Mouse (Mus musculus) midbrain, embryonic 13.5 days (tissue): ENCODE data around the gene Chga. TPM values are rescaled to one million over a fixed set of nuclear protein-coding genes. Genes with fewer than 3 reads are reported as not detected.

ENCODE experiments used
- ATAC-seq: fragments of 200-750 bp; cut with Nextera tagmentation; 2 replicates; pipeline ENCODE4 v1.8.0; 2017; ENCODE audit warnings: mild to moderate bottlenecking, moderate TSS enrichment, moderate library complexity
- H3K27ac ChIP-seq: fragments of 300-500 bp; sonication (generic); 2 replicates; pipeline ENCODE4 v1.5.1; 2015; ENCODE audit warnings: inconsistent platforms, mild to moderate bottlenecking, moderate library complexity
- H3K27me3 ChIP-seq: fragments of 300-500 bp; sonication (generic); 2 replicates; pipeline ENCODE4 v1.6.1; 2015; ENCODE audit warnings: mild to moderate bottlenecking, inconsistent platforms
- H3K36me3 ChIP-seq: fragments of 300-500 bp; sonication (generic); 2 replicates; pipeline ENCODE4 v1.6.1; 2015; ENCODE audit warnings: mild to moderate bottlenecking, inconsistent platforms
- H3K4me1 ChIP-seq: fragments of 300-500 bp; sonication (generic); replicated peaks from 2 replicates; pipeline ENCODE4 v1.6.1; 2015; ENCODE audit warnings: inconsistent platforms
- H3K4me2 ChIP-seq: fragments of 300-500 bp; sonication (generic); replicated peaks from 2 replicates; pipeline ENCODE4 v1.6.1; 2015; ENCODE audit warnings: moderate library complexity, mild to moderate bottlenecking, inconsistent platforms
- H3K4me3 ChIP-seq: fragments of 300-500 bp; sonication (generic); replicated peaks from 2 replicates; pipeline ENCODE4 v1.5.1; 2015; ENCODE audit warnings: mild to moderate bottlenecking, inconsistent platforms
- H3K9ac ChIP-seq: fragments of 300-500 bp; sonication (generic); replicated peaks from 2 replicates; pipeline ENCODE4 v1.6.1; 2015; ENCODE audit warnings: mild to moderate bottlenecking, inconsistent platforms
- H3K9me3 ChIP-seq: fragments of 300-500 bp; sonication (generic); 2 replicates; pipeline ENCODE4 v1.6.1; 2016; ENCODE audit warnings: mild to moderate bottlenecking, inconsistent platforms
- WGBS: fragments of 180-500 bp; shearing (Covaris S2); methylation state at CpG from one replicate; pipeline ENCODE4 v1.1.7; 2015; 5-methylcytosine and 5-hydroxymethylcytosine counted together
- polyA plus RNA-seq: library from polyadenylated mRNA; unstranded; fragments of >200 nt; fragmentation: Nextera tagmentation; extraction: Ambion mirVana; gene quantifications from 2 replicates; pipeline ENCODE4 v1.2.1, GENCODE M21; 2015

Chga gene
- polyA plus RNA-seq, 1 experiment from 2014 or later, result 88.9 TPM

DNA sequence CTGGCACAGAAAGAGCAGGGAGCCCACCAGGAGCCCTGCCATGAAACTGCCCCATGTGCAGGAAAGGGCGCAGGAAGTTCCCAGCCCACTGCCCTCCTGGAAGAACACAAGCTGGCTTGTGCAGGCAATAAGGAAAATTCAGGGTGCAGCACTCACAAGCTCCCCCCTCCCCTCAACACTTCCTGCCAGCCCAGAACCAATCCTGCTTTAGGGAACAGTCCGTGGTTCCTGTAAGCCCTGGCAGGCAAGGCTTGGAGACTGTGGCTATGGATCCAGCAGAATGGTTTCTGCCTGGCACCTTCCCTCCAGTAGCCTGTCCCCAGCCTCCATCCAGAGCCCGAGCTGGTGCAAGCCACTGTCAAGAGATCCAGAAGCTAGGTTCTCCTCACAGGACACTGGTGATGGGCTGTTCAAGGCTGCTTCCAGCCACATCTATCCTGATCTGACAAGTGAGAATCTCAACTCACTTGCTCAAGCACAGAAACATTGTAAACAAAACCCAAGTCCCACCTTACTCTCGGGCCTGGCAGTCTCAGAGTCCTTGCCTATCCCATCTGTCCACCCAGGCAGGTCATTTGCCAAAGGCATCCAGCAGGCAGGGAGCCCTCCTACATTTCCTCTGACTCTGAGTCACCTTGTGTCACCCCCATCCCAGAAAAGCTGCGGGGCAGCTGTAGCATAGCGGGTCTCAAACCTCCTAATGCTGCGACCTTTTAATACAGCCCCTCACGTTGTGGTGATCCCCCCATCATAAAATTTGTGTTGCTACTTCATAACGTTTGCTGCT is 47.7 kb downstream of the Chga start:
- no peak for ATAC-seq
- Histone ChIP-seq H3K36me3 (0 out of 2 replicates have a peak, but pooled peaks cover 7% of the 10 kb centered on the region), H3K27ac (0 out of 2 replicates have a peak overlapping the region, but pooled peaks have one; percentile 7), H3K9ac (peak overlapping the region; percentile 20; the same call in 1 of the 2 replicates), H3K4me1 (peaks cover 32% of the 10 kb centered on the region), H3K4me3 (no peak overlapping the region), H3K27me3 (no peaks in the 10 kb centered on the region), H3K9me3 (0 out of 2 replicates have a peak, but pooled peaks cover 3% of the 10 kb centered on the region), H3K4me2 (no peak overlapping the region)
- whole genome bisulfite sequencing, result 83% methylated on average over 9 of the region's 9 CpGs

DNA sequence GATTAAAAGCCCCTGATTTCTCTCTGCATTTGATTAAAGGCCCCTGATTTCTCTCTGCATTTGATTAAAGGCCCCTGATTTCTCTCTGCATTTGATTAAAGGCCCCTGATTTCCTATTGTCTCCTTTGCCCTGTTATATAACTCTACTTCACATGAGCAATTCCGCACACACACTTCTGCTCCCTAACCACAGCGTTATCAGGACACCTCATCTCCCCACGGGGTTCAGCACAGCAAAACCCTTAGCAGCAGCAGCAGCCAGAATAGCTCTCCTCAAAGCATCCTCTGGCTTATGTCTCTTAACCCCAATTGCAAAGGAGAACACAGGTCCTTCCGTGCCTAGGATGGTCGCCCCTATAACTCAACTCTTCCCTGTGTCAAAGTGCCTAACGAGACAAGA is 50.8 kb downstream of the Chga start:
- peaks cover 28% of the 10 kb centered on the region for H3K4me1 ChIP-seq
- H3K36me3 ChIP-seq, result peaks cover 7% of the 10 kb centered on the region; the same call in 1 of the 2 replicates
- no peak overlapping the region for H3K4me3 ChIP-seq
- H3K27ac ChIP-seq, result no peak overlapping the region
- no peak overlapping the region; the same call in 1 of the 2 replicates for H3K9ac ChIP-seq
- no peak for ATAC-seq
- H3K27me3 ChIP-seq, result no peaks in the 10 kb centered on the region
- H3K9me3 ChIP-seq, result no peaks in the 10 kb centered on the region
- 91% methylated on average over 6 of the region's 6 CpGs for WGBS
- H3K4me2 ChIP-seq, result no peak overlapping the region

DNA sequence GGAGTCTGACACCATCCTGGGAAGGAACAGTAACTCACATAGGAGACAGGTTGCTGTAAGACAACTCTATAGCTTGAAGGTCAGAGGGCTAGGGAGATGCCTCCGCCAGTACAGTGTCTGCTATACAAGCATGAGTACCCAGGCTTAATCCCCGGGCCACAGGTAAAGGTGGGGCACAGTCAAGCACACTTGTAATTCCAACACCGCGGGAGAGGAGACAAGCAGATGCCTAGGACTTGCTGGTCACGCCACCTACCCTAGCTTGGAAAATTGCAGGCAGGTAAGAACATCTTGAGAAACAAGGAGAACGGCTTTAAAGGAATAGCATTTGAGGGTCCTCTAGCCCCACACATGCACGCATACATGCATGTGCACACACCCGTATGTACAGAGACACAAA is 52.3 kb downstream of the Chga start:
- WGBS, result 93% methylated on average over 8 of the region's 8 CpGs
- no peak overlapping the region for H3K4me2 ChIP-seq
- H3K9me3 ChIP-seq, result no peaks in the 10 kb centered on the region
- no peak overlapping the region for H3K9ac ChIP-seq
- no peak overlapping the region for H3K4me3 ChIP-seq
- no peak for ATAC-seq
- H3K27me3 ChIP-seq, result no peaks in the 10 kb centered on the region
- no peak overlapping the region for H3K27ac ChIP-seq
- H3K4me1 ChIP-seq, result peaks cover 15% of the 10 kb centered on the region
- H3K36me3 ChIP-seq, result peaks cover 7% of the 10 kb centered on the region; the same call in 1 of the 2 replicates

DNA sequence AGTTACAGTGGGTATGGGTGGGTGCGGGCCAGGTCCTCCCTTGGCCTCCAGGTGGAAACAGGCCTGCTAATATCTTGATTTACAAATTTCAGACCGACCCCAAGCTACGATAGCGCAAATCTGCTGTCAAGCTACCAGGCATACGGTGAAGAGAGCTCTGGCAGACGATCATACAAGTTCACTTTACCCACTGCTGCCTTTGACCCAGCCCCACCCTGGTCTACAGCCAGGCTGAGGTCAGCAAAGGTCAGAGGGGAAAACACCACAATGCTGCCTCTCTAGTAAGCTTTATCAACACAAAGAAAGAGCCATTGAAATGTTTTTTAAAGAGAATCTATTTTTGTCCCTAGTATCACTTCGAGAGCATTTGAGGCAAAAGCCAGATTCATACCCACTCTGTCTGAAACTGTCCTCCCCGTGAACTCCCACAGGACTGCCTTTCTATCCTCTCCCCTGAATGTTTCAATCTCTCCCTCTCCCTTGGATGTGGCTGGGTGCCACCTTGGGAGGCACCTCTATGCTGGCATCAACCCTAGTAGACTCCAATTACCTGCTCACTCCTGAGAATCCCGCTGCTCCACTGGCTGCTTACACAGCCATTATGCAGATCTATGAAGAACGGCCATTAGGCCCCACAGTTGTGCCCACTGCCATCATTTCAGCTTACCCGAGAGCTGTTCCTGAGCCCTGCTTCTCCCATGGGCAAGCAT is 53.2 kb downstream of the Chga start:
- WGBS, result 81% methylated on average over 11 of the region's 11 CpGs
- no peak overlapping the region for H3K4me3 ChIP-seq
- ATAC-seq, result no peak

DNA sequence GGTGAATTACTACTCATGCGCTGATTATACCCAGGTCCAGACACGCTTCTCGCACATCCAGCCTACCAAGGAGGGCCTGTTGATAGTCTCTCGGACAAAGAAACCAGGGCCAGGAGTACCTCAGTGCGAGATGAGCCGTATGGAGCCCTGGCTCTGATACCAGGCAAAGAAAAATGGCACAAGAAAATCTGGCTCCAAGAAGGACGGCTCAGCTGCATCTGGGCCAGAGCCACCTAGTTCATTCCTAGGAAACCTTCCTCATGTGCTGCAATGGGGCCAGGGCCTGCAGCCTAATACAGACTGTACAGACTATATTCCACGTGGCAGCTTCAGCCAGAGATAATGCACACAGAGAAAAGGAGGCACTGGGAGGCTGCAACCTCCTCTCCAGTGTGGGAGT is 56.2 kb downstream of the Chga start:
- H3K9me3 ChIP-seq, result no peaks in the 10 kb centered on the region
- H3K27me3 ChIP-seq, result no peaks in the 10 kb centered on the region
- H3K4me2 ChIP-seq, result no peak overlapping the region
- ATAC-seq, result no peak
- H3K27ac ChIP-seq, result no peak overlapping the region
- H3K9ac ChIP-seq, result no peak overlapping the region
- WGBS, result 95% methylated on average over 8 of the region's 8 CpGs
- H3K4me1 ChIP-seq, result peaks cover 17% of the 10 kb centered on the region
- H3K4me3 ChIP-seq, result no peak overlapping the region
- H3K36me3 ChIP-seq, result no peaks in the 10 kb centered on the region; the same call in 1 of the 2 replicates

More for the DNA sequence above, 53.2 kb downstream of the Chga start:
- Histone ChIP-seq H3K27ac (no peak overlapping the region), H3K36me3 (peaks cover 7% of the 10 kb centered on the region; the same call in 1 of the 2 replicates), H3K9me3 (no peaks in the 10 kb centered on the region), H3K4me1 (peaks cover 17% of the 10 kb centered on the region), H3K27me3 (no peaks in the 10 kb centered on the region), H3K9ac (no peak overlapping the region), H3K4me2 (no peak overlapping the region)

GRCm38 (mm10) chr12:102612431-102612830 is 57.7 kb downstream of the Chga start:
- Histone ChIP-seq H3K9me3 (no peaks in the 10 kb centered on the region), H3K4me1 (peaks cover 17% of the 10 kb centered on the region), H3K4me2 (no peak overlapping the region), H3K27me3 (no peaks in the 10 kb centered on the region), H3K9ac (no peak overlapping the region), H3K36me3 (no peaks in the 10 kb centered on the region; the same call in 1 of the 2 replicates), H3K27ac (peak overlapping the region; percentile 36; the same call in 1 of the 2 replicates), H3K4me3 (no peak overlapping the region)
- 100% methylated on average over 1 of the region's 1 CpGs for WGBS
- peak; percentile 53 for ATAC-seq

DNA sequence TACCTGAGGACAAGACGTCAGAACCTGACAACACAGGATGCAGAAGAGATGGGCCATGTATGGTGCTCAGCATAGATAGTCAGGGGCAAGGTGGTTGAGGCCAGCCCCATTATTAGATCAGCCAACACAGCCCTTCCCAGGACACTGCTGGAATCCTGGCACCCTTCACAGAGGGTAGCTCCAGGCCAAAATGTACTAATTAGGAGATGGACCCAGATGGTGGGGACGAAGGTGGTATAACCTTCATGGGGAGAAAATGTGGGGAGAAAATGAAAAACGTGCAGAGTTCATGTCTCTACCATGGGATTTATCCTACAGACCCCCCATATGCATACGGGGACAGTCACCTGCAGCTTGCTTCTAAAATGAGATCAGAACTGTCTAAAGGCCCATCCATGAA is 58.6 kb downstream of the Chga start:
- 92% methylated on average over 4 of the region's 4 CpGs for WGBS
- no peak overlapping the region for H3K4me3 ChIP-seq

More for the DNA sequence above, 58.6 kb downstream of the Chga start:
- ATAC-seq, result no peak
- Histone ChIP-seq H3K9me3 (no peaks in the 10 kb centered on the region), H3K36me3 (no peaks in the 10 kb centered on the region; the same call in 1 of the 2 replicates), H3K27ac (no peak overlapping the region), H3K4me1 (peaks cover 19% of the 10 kb centered on the region), H3K27me3 (no peaks in the 10 kb centered on the region), H3K9ac (no peak overlapping the region), H3K4me2 (no peak overlapping the region)

Other genes with a start within 250 kb of the Chga start
- gene Lgmn, start 115.2 kb upstream of the Chga start, polyA plus RNA-seq, result 55.9 and 64.7 TPM in 2 replicates
- gene Golga5, start 85.8 kb upstream of the Chga start, polyA plus RNA-seq, result 31.7 and 32.3 TPM in 2 replicates
- 19.7 and 20.7 TPM in 2 replicates for gene Itpk1, start 150.0 kb downstream of the Chga start, polyA plus RNA-seq
- gene Moap1, start 188.7 kb downstream of the Chga start, polyA plus RNA-seq, result 52.3 and 54.8 TPM in 2 replicates
- gene Tmem251, start 188.8 kb downstream of the Chga start, polyA plus RNA-seq, result 12.4 and 13.3 TPM in 2 replicates
- gene Gm28051, start 202.8 kb downstream of the Chga start, polyA plus RNA-seq, result not detected in 2 replicates
- gene Gon7, start 202.8 kb downstream of the Chga start, polyA plus RNA-seq, result 55.0 and 57.9 TPM in 2 replicates
- 39.0 and 41.7 TPM in 2 replicates for gene Ubr7, start 203.0 kb downstream of the Chga start, polyA plus RNA-seq
- 41.1 and 42.4 TPM in 2 replicates for gene Gm20604, start 203.7 kb downstream of the Chga start, polyA plus RNA-seq